24 mouse cellular contexts compared by ENCODE assay signal in genomic region chr15:44134213-44134612, GRCm38 (mm10).
DNase-seq lines count a peak whose midpoint lies in the region; ATAC-seq and TF ChIP-seq lines count a peak whose summit lies in the region.
"Had no signal": no experiment of that assay in that cellular context is flagged by ENCODE, and none has a peak within 500 bp of the region (broad histone marks: within the 10 kb centered on the region; RNA-seq: fewer than 3 reads in every experiment).

No protein-coding gene starts in this region.

- no peak overlapping the region for H3K4me3 ChIP-seq in kidney, postnatal 0 days (replicated peaks; ENCODE audit: low read depth, low read length)
- no peak overlapping the region for H3K4me3 ChIP-seq in lung, embryonic 15.5 days
- no peak overlapping the region for H3K4me3 ChIP-seq in forebrain, embryonic 16.5 days (replicated peaks; ENCODE audit: low read length)
- H3K4me3 ChIP-seq: embryonic facial prominence, embryonic 12.5 days; erythroblast, embryonic 14.5 days; gastrocnemius, adult 2 months; hindbrain, embryonic 12.5 days; limb, embryonic 12.5 days; midbrain, embryonic 12.5 days had no signal

- H3K4me2 ChIP-seq in kidney, postnatal 0 days (ENCODE audit: low read length), result no peak overlapping the region
- no peak overlapping the region for H3K4me2 ChIP-seq in lung, embryonic 15.5 days
- H3K4me2 ChIP-seq in forebrain, embryonic 16.5 days (ENCODE audit: low read length), result no peak overlapping the region
- H3K4me2 ChIP-seq: embryonic facial prominence, embryonic 12.5 days; hindbrain, embryonic 12.5 days; limb, embryonic 12.5 days; liver, embryonic 11.5 days; midbrain, embryonic 12.5 days had no signal

- no peak for TF ChIP-seq CTCF in kidney, postnatal 0 days (IDR thresholded peaks at IDR 0.05; ENCODE audit: low read depth)

- no peak overlapping the region for H3K9ac ChIP-seq in kidney, postnatal 0 days (ENCODE audit: low read depth, low read length)
- H3K9ac ChIP-seq in lung, embryonic 15.5 days, result no peak overlapping the region
- no peak overlapping the region for H3K9ac ChIP-seq in forebrain, embryonic 16.5 days (replicated peaks; ENCODE audit: low read depth, low read length)
- H3K9ac ChIP-seq: embryonic facial prominence, embryonic 12.5 days; hindbrain, embryonic 12.5 days; limb, embryonic 12.5 days; midbrain, embryonic 12.5 days had no signal

- DNase-seq in embryo, embryonic 11 days, result peak; percentile 1
- DNase-seq in embryo, embryonic 10 days (ENCODE audit: low spot score), result no peak
- peak; percentile 29 for DNase-seq in kidney, postnatal 0 days (ENCODE audit: low spot score)
- DNase-seq in kidney, postnatal 14 days, result no peak
- DNase-seq in lung, postnatal 4 days, result no peak
- no peak for DNase-seq in adrenal gland, postnatal 14 days
- DNase-seq: adrenal gland, postnatal 36 days; gastrocnemius, adult 2 months; kidney, adult 18-20 months; kidney, postnatal 25 days; lung, adult 18-20 months; right cerebral cortex, postnatal 14 days; thymus, adult 2 months; thymus, postnatal 4 days had no signal

- 54% methylated on average over 1 of the region's 1 CpGs for WGBS in kidney, postnatal 0 days
- 39% methylated on average over 1 of the region's 1 CpGs for WGBS in lung, embryonic 15.5 days
- WGBS in forebrain, embryonic 16.5 days, result 44% methylated on average over 1 of the region's 1 CpGs

- H3K4me1 ChIP-seq in kidney, postnatal 0 days (replicated peaks; ENCODE audit: insufficient read depth, low read length), result no peaks in the 10 kb centered on the region
- H3K4me1 ChIP-seq in lung, embryonic 15.5 days, result no peaks in the 10 kb centered on the region
- H3K4me1 ChIP-seq in forebrain, embryonic 16.5 days (replicated peaks; ENCODE audit: control insufficient read depth, insufficient read depth, low read length), result no peaks in the 10 kb centered on the region; the same call in 1 of the 2 replicates
- H3K4me1 ChIP-seq: embryonic facial prominence, embryonic 12.5 days; hindbrain, embryonic 12.5 days; limb, embryonic 12.5 days; midbrain, embryonic 12.5 days had no signal

- ATAC-seq in kidney, postnatal 0 days (replicated peaks; ENCODE audit: low FRiP score, low read depth), result no peak
- peak; percentile 31; the same call in 1 of the 2 replicates for ATAC-seq in lung, embryonic 15.5 days (ENCODE audit: borderline replicate concordance, extremely low read depth, low FRiP score, low TSS enrichment)
- ATAC-seq in forebrain, embryonic 16.5 days, result peak; percentile 65
- ATAC-seq: inflammation-experienced regulatory T-cells, adult 6 months had no signal

- H3K27ac ChIP-seq in kidney, postnatal 0 days, result no peak overlapping the region
- H3K27ac ChIP-seq in lung, embryonic 15.5 days, result no peak overlapping the region
- H3K27ac ChIP-seq in forebrain, embryonic 16.5 days (ENCODE audit: low read length), result no peak overlapping the region
- H3K27ac ChIP-seq: embryonic facial prominence, embryonic 12.5 days; gastrocnemius, adult 2 months; hindbrain, embryonic 12.5 days; limb, embryonic 12.5 days; midbrain, embryonic 12.5 days; stomach, postnatal 0 days had no signal

- no peaks in the 10 kb centered on the region for H3K36me3 ChIP-seq in kidney, postnatal 0 days (ENCODE audit: insufficient read depth, low read length)
- no peaks in the 10 kb centered on the region for H3K36me3 ChIP-seq in lung, embryonic 15.5 days
- no peaks in the 10 kb centered on the region for H3K36me3 ChIP-seq in forebrain, embryonic 16.5 days (ENCODE audit: control insufficient read depth, insufficient read depth)
- H3K36me3 ChIP-seq: embryonic facial prominence, embryonic 12.5 days; hindbrain, embryonic 12.5 days; limb, embryonic 12.5 days; midbrain, embryonic 12.5 days had no signal

- H3K9me3 ChIP-seq in kidney, postnatal 0 days (replicated peaks; ENCODE audit: low read length), result no peaks in the 10 kb centered on the region
- H3K9me3 ChIP-seq in lung, embryonic 15.5 days, result no peaks in the 10 kb centered on the region
- H3K9me3 ChIP-seq in forebrain, embryonic 16.5 days (ENCODE audit: control insufficient read depth, low read length), result no peaks in the 10 kb centered on the region
- H3K9me3 ChIP-seq: embryonic facial prominence, embryonic 12.5 days; hindbrain, embryonic 12.5 days; limb, embryonic 12.5 days; midbrain, embryonic 12.5 days had no signal

- no peaks in the 10 kb centered on the region for H3K27me3 ChIP-seq in kidney, postnatal 0 days (ENCODE audit: insufficient read depth, low read length)
- no peaks in the 10 kb centered on the region for H3K27me3 ChIP-seq in lung, embryonic 15.5 days
- no peaks in the 10 kb centered on the region for H3K27me3 ChIP-seq in forebrain, embryonic 16.5 days (replicated peaks; ENCODE audit: control insufficient read depth, insufficient read depth, low read length)
- H3K27me3 ChIP-seq: embryonic facial prominence, embryonic 12.5 days; hindbrain, embryonic 12.5 days; limb, embryonic 12.5 days; midbrain, embryonic 12.5 days had no signal

Comparison
In these comparisons a context has a peak if more than half of its experiments do, and no peak if none do; other contexts are left out.
1. DNase-seq: peak in embryo, embryonic 11 days (single experiment) and kidney, postnatal 0 days (single experiment); none in embryo, embryonic 10 days (single experiment), kidney, postnatal 14 days (single experiment), lung, postnatal 4 days (0 of 2) and adrenal gland, postnatal 14 days (single experiment).